Mouse (Mus musculus): ENCODE measurements around the gene Slamf7.

Slamf7 gene

GRCm38 (mm10) chr1:171652734-171653133 lies at the start of gene Slamf7:
Slamf7 (minus strand) TSS chr1:171653035.
- no peak for DNase-seq

GRCm38 (mm10) chr1:171698983-171699382 lies 46.1 kb upstream of the Slamf7 start:
- DNase-seq: peak; percentile 85 to 88

- DNase-seq: no peak
These were observed 41.1 kb upstream of the Slamf7 start for GRCm38 (mm10) chr1:171693918-171694317.

GRCm38 (mm10) chr1:171687320-171687719 lies 34.5 kb upstream of the Slamf7 start:
- DNase-seq: no peak

GRCm38 (mm10) chr1:171684923-171685322 lies 32.1 kb upstream of the Slamf7 start:
- no peak for DNase-seq

GRCm38 (mm10) chr1:171681531-171682299 lies 28.9 kb upstream of the Slamf7 start, which contains the start of gene Cd48:
Cd48 (plus strand) TSS chr1:171682009.
- peak; percentile 38 to 43 for DNase-seq

GRCm38 (mm10) chr1:171681009-171681408 lies 28.2 kb upstream of the Slamf7 start:
- peak; percentile 63 to 67 for DNase-seq

- no peak for DNase-seq
These were observed 24.9 kb upstream of the Slamf7 start for GRCm38 (mm10) chr1:171677721-171678120.

GRCm38 (mm10) chr1:171674467-171674866 lies 21.6 kb upstream of the Slamf7 start:
- DNase-seq: no peak

- DNase-seq: no peak
These were observed 20.1 kb upstream of the Slamf7 start for GRCm38 (mm10) chr1:171672854-171673475.

GRCm38 (mm10) chr1:171672451-171672850 lies 19.6 kb upstream of the Slamf7 start:
- DNase-seq: peak in 1 of 2 experiments; percentile 41

GRCm38 (mm10) chr1:171667160-171667559 lies 14.3 kb upstream of the Slamf7 start:
- no peak for DNase-seq

GRCm38 (mm10) chr1:171666350-171666749 lies 13.5 kb upstream of the Slamf7 start:
- DNase-seq: no peak

- no peak for DNase-seq
These were observed 10.9 kb upstream of the Slamf7 start for GRCm38 (mm10) chr1:171663757-171664156.

- DNase-seq: no peak
These were observed 8.6 kb upstream of the Slamf7 start for GRCm38 (mm10) chr1:171661482-171661881.

- no peak for DNase-seq
These were observed 7.6 kb upstream of the Slamf7 start for GRCm38 (mm10) chr1:171660423-171660822.

GRCm38 (mm10) chr1:171658561-171658991 lies 5.7 kb upstream of the Slamf7 start:
- DNase-seq: peak; percentile 54 to 63

- peak in 1 of 2 experiments; percentile 47 for DNase-seq
These were observed 4.0 kb downstream of the Slamf7 start for GRCm38 (mm10) chr1:171648840-171649239.

- peak; percentile 33 to 37 for DNase-seq
These were observed 5.1 kb downstream of the Slamf7 start for GRCm38 (mm10) chr1:171647716-171648115.

GRCm38 (mm10) chr1:171646429-171646940 lies 6.3 kb downstream of the Slamf7 start:
- DNase-seq: peak; percentile 35 to 37

GRCm38 (mm10) chr1:171643612-171644011 lies 9.2 kb downstream of the Slamf7 start:
- DNase-seq: peak in 1 of 2 experiments; percentile 31

GRCm38 (mm10) chr1:171640796-171641195 lies 12.0 kb downstream of the Slamf7 start:
- no peak for DNase-seq

GRCm38 (mm10) chr1:171638686-171639085 lies 14.1 kb downstream of the Slamf7 start:
- DNase-seq: no peak

- no peak for DNase-seq
These were observed 15.7 kb downstream of the Slamf7 start for GRCm38 (mm10) chr1:171637101-171637500.
